ENCODE assay signal across 22 mouse cellular contexts in the genomic region with DNA sequence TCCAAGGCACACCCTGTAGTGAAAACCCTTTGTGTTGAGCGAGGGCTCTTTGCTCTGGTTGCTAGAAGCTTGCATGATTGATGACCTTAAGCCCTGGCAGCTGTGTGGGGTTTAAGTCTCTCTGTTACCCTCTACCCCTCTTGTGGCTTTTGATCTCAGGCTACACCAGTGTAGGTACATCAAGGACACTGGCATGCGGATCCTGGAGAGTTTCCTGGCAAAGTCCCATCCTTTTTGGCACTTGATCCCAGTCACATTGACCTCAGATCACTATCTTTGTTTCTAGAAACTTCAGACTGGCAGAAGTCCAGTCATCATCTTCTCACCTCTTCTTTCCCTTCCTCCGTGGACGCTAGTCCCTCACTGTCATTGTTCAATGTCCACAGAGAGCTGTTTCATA. TPM values are rescaled to one million over a fixed set of nuclear protein-coding genes. Genes with fewer than 3 reads are reported as not detected.
DNase-seq lines count a peak whose midpoint lies in the region; ATAC-seq and TF ChIP-seq lines count a peak whose summit lies in the region.
"Had no signal": no experiment of that assay in that cellular context is flagged by ENCODE, and none has a peak within 500 bp of the region (broad histone marks: within the 10 kb centered on the region; RNA-seq: fewer than 3 reads in every experiment).

No protein-coding gene starts in this region.

- H3K79me2 ChIP-seq in heart, adult 2 months (replicated peaks; ENCODE audit: control insufficient read depth, insufficient read depth, low read length), result no peaks in the 10 kb centered on the region

- WGBS in heart, adult 2 months, result 18% methylated on average over 4 of the region's 4 CpGs

- no peak for TF ChIP-seq POLR2A in heart, adult 2 months (IDR thresholded peaks at IDR 0.05; ENCODE audit: insufficient read depth, low read depth, low read length)

- no peaks in the 10 kb centered on the region for H3K27me3 ChIP-seq in heart, adult 2 months (ENCODE audit: control insufficient read depth, insufficient read depth, low read length)
- H3K27me3 ChIP-seq: embryonic facial prominence, embryonic 12.5 days; forebrain, embryonic 12.5 days had no signal

- DNase-seq in adrenal gland, adult 8-10 months, result peak; percentile 15
- no peak for DNase-seq in adrenal gland, postnatal 4 days (ENCODE audit: low spot score in 2 of 2)
- DNase-seq in heart, adult 11 months, result peak; percentile 78
- no peak for DNase-seq in heart, adult 2 months
- DNase-seq in adrenal gland, postnatal 14 days, result peak; percentile 28
- no peak for DNase-seq in layer of hippocampus, adult 8-10 months (ENCODE audit: low spot score in 2 of 2)
- DNase-seq: cerebellum, adult 11-12 months; cerebellum, adult 2 months; cerebellum, adult 9-10 months; cerebellum, postnatal 10 days; cerebellum, postnatal 25 days had no signal

- intact Hi-C loops in heart, adult 2 months (cut with DNase I), result no loop called here

- no peaks in the 10 kb centered on the region for H3K36me3 ChIP-seq in heart, adult 2 months (ENCODE audit: control insufficient read depth, insufficient read depth, low read length)
- H3K36me3 ChIP-seq: embryonic facial prominence, embryonic 10.5 days; embryonic facial prominence, embryonic 12.5 days; forebrain, embryonic 10.5 days; forebrain, embryonic 12.5 days had no signal

- no peaks in the 10 kb centered on the region for H3K4me1 ChIP-seq in heart, adult 2 months (ENCODE audit: control insufficient read depth, insufficient read depth, low read length)
- H3K4me1 ChIP-seq: embryonic facial prominence, embryonic 10.5 days; embryonic facial prominence, embryonic 12.5 days; forebrain, embryonic 10.5 days; forebrain, embryonic 12.5 days had no signal

- no peak for TF ChIP-seq EP300 in heart, adult 2 months (IDR thresholded peaks at IDR 0.05; ENCODE audit: insufficient read depth, low read depth, low read length)

- no peak overlapping the region for H3K4me3 ChIP-seq in heart, adult 2 months
- H3K4me3 ChIP-seq: embryonic facial prominence, embryonic 10.5 days; embryonic facial prominence, embryonic 12.5 days; forebrain, embryonic 10.5 days; forebrain, embryonic 12.5 days had no signal

- no peak overlapping the region for H3K9ac ChIP-seq in heart, adult 2 months (ENCODE audit: low read depth, low read length)
- H3K9ac ChIP-seq: embryonic facial prominence, embryonic 12.5 days; forebrain, embryonic 12.5 days had no signal

- TF ChIP-seq CTCF in heart, adult 2 months (IDR thresholded peaks at IDR 0.05), result no peak

- ATAC-seq in erythroid progenitor cell, adult 5-6 weeks (replicated peaks; ENCODE audit: low FRiP score, poor library complexity, severe bottlenecking), result 0 out of 2 replicates have a peak, but pooled peaks have one; percentile 18
- ATAC-seq: forebrain, embryonic 14.5 days; forebrain, embryonic 16.5 days had no signal

- no peak overlapping the region for H3K27ac ChIP-seq in heart, adult 2 months
- H3K27ac ChIP-seq: embryonic facial prominence, embryonic 10.5 days; embryonic facial prominence, embryonic 12.5 days; forebrain, embryonic 10.5 days; forebrain, embryonic 12.5 days had no signal

RNA-seq across cellular contexts. Expression of gene Trf, which starts 18.4 kb away (rescaled TPM):
- total RNA-seq in adrenal gland, adult 8-10 months (2022), result 100 to 1,000 TPM; 104 to 194 (median 130) TPM
- total RNA-seq in adrenal gland, postnatal 4 days (2021), result 1,000 to 10,000 TPM in 1 of 2 experiments, 100 to 1,000 TPM in 1; 136 to 2,496 TPM
- 10 to 100 TPM; 41.2 to 47.8 TPM for total RNA-seq in heart, adult 2 months (2021)
- 52.9 and 87.2 TPM in 2 replicates for polyA plus RNA-seq in heart, adult 2 months (2012; rRNA removed)
- 247 and 3,461 TPM in 2 replicates for total RNA-seq in adrenal gland, postnatal 14 days (2021)
- total RNA-seq in erythroid progenitor cell, adult 5-6 weeks (2015; ENCODE audit: low replicate concordance), result 102 and 125 TPM in 2 replicates
- 48.3 and 79.1 TPM in 2 replicates for total RNA-seq in erythroid progenitor cell, adult 5-6 weeks (2017; ENCODE audit: low replicate concordance)
- 100 to 1,000 TPM; 300 to 648 (median 402) TPM for total RNA-seq in layer of hippocampus, adult 8-10 months (2022)
- total RNA-seq: MEL had no signal
- polyA plus RNA-seq: C2C12 had no signal

RNA-seq across cellular contexts. Expression of gene Gm20425, which starts 18.5 kb away (rescaled TPM):
- total RNA-seq in adrenal gland, adult 8-10 months (2022), result 10 to 100 TPM; 14.1 to 20.5 (median 17.7) TPM
- total RNA-seq in adrenal gland, postnatal 4 days (2021), result 10 to 100 TPM; 12.4 to 14.8 TPM
- 1 to 10 TPM; 5.5 to 7.0 TPM for total RNA-seq in heart, adult 2 months (2021)
- not detected in 2 replicates for polyA plus RNA-seq in heart, adult 2 months (2012; rRNA removed)
- 15.2 and 22.4 TPM in 2 replicates for total RNA-seq in adrenal gland, postnatal 14 days (2021)
- not detected in 2 replicates for total RNA-seq in erythroid progenitor cell, adult 5-6 weeks (2015; ENCODE audit: low replicate concordance)
- 0.68 TPM in 1 of 2 replicates, not detected in the other for total RNA-seq in erythroid progenitor cell, adult 5-6 weeks (2017; ENCODE audit: low replicate concordance)
- total RNA-seq in layer of hippocampus, adult 8-10 months (2022), result 10 to 100 TPM in 3 of 4 experiments, 1 to 10 TPM in 1; 7.4 to 13.1 (median 12.1) TPM
- total RNA-seq: MEL had no signal
- polyA plus RNA-seq: C2C12; cortical plate, adult 2 months; forebrain, embryonic 10.5 days; forebrain, embryonic 16.5 days; frontal cortex, adult 2 months had no signal

RNA-seq across cellular contexts. Expression of gene Srprb, which starts 46.7 kb away (rescaled TPM):
- total RNA-seq in adrenal gland, adult 8-10 months (2022), result 10 to 100 TPM; 38.6 to 47.5 (median 43.1) TPM
- total RNA-seq in adrenal gland, postnatal 4 days (2021), result 10 to 100 TPM; 27.2 to 27.6 TPM
- 10 to 100 TPM; 19.4 to 19.8 TPM for total RNA-seq in heart, adult 2 months (2021)
- 31.0 and 43.5 TPM in 2 replicates for polyA plus RNA-seq in heart, adult 2 months (2012; rRNA removed)
- 27.0 and 32.0 TPM in 2 replicates for total RNA-seq in adrenal gland, postnatal 14 days (2021)
- total RNA-seq in erythroid progenitor cell, adult 5-6 weeks (2015; ENCODE audit: low replicate concordance), result 4.0 and 8.0 TPM in 2 replicates
- 3.6 and 4.7 TPM in 2 replicates for total RNA-seq in erythroid progenitor cell, adult 5-6 weeks (2017; ENCODE audit: low replicate concordance)
- total RNA-seq in layer of hippocampus, adult 8-10 months (2022), result 10 to 100 TPM; 19.5 to 22.9 (median 22.1) TPM

RNA-seq across cellular contexts. Expression of gene 1300017J02Rik, which starts 56.3 kb away (rescaled TPM):
- total RNA-seq in adrenal gland, adult 8-10 months (2022), result 1 to 10 TPM in 2 of 4 experiments, under 1 TPM in 1, not detected in 1; 0.56 to 1.6 (median 1.3) TPM
- total RNA-seq in adrenal gland, postnatal 4 days (2021), result 10 to 100 TPM in 1 of 2 experiments, 1 to 10 TPM in 1; 3.6 to 18.5 TPM
- total RNA-seq in heart, adult 2 months (2021), result under 1 TPM in 1 of 2 experiments, not detected in 1; 0.16 TPM
- polyA plus RNA-seq in heart, adult 2 months (2012; rRNA removed), result 0.18 TPM in 1 of 2 replicates, not detected in the other
- 3.2 and 39.5 TPM in 2 replicates for total RNA-seq in adrenal gland, postnatal 14 days (2021)
- total RNA-seq in erythroid progenitor cell, adult 5-6 weeks (2015; ENCODE audit: low replicate concordance), result 185 and 265 TPM in 2 replicates
- 172 and 265 TPM in 2 replicates for total RNA-seq in erythroid progenitor cell, adult 5-6 weeks (2017; ENCODE audit: low replicate concordance)
- 1 to 10 TPM in 2 of 4 experiments, not detected in 2; 1.7 to 2.6 TPM for total RNA-seq in layer of hippocampus, adult 8-10 months (2022)

RNA-seq across cellular contexts. Expression of gene Topbp1, which starts 56.4 kb away (rescaled TPM):
- 10 to 100 TPM; 27.8 to 31.7 (median 29.8) TPM for total RNA-seq in adrenal gland, adult 8-10 months (2022)
- 10 to 100 TPM; 70.8 to 75.5 TPM for total RNA-seq in adrenal gland, postnatal 4 days (2021)
- 10 to 100 TPM in 1 of 2 experiments, 1 to 10 TPM in 1; 7.6 to 12.2 TPM for total RNA-seq in heart, adult 2 months (2021)
- 4.1 and 6.8 TPM in 2 replicates for polyA plus RNA-seq in heart, adult 2 months (2012; rRNA removed)
- total RNA-seq in adrenal gland, postnatal 14 days (2021), result 41.9 and 47.4 TPM in 2 replicates
- total RNA-seq in erythroid progenitor cell, adult 5-6 weeks (2015; ENCODE audit: low replicate concordance), result 162 and 228 TPM in 2 replicates
- total RNA-seq in erythroid progenitor cell, adult 5-6 weeks (2017; ENCODE audit: low replicate concordance), result 128 and 142 TPM in 2 replicates
- total RNA-seq in layer of hippocampus, adult 8-10 months (2022), result 10 to 100 TPM; 19.1 to 28.8 (median 21.4) TPM

Comparison
In these comparisons a context has a peak if more than half of its experiments do, and no peak if none do; other contexts are left out.
1. DNase-seq: peak in adrenal gland, adult 8-10 months (single experiment), heart, adult 11 months (single experiment) and adrenal gland, postnatal 14 days (single experiment); none in adrenal gland, postnatal 4 days (0 of 2), heart, adult 2 months (0 of 2) and layer of hippocampus, adult 8-10 months (0 of 2).